In the genomic region with DNA sequence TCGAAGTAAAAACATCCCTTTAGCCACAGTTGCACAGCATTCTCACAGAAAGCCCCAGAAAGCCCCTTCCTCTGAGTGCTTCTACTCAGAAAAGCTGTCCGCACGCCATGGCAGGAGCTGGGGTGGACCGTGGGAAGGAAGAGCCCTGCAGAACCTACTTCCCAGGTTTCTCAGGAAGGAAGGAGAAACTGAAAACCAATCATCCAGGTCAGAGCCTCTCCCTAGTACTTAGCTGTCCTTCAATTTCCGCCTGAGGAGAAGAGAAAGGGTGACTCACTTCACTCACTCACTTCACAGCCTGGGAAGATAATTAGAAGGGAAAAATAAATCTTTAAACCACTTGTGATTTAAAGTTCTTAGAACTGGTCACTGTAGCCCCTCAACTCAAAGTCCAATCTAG, we compare ENCODE assay signal across 25 mouse cellular contexts. TPM values are rescaled to one million over a fixed set of nuclear protein-coding genes. Genes with fewer than 3 reads are reported as not detected.
A peak's percentile ranks its signal among the peaks of the same experiment; 100 is the strongest.
DNase-seq lines count a peak whose midpoint lies in the region; ATAC-seq and TF ChIP-seq lines count a peak whose summit lies in the region.
"Had no signal": no experiment of that assay in that cellular context is flagged by ENCODE, and none has a peak within 500 bp of the region (broad histone marks: within the 10 kb centered on the region; RNA-seq: fewer than 3 reads in every experiment).

No protein-coding gene starts in this region.

- TF ChIP-seq EP300 in stomach, postnatal 0 days (optimal IDR thresholded peaks at IDR 0.05) = no peak

- no peaks in the 10 kb centered on the region for H3K27me3 ChIP-seq in forebrain, embryonic 13.5 days
- no peaks in the 10 kb centered on the region for H3K27me3 ChIP-seq in forebrain, embryonic 16.5 days (replicated peaks; ENCODE audit: control insufficient read depth, insufficient read depth, low read length)
- H3K27me3 ChIP-seq in kidney, postnatal 0 days (ENCODE audit: insufficient read depth, low read length) = no peaks in the 10 kb centered on the region
- no peaks in the 10 kb centered on the region for H3K27me3 ChIP-seq in intestine, embryonic 15.5 days (replicated peaks)
- H3K27me3 ChIP-seq in stomach, postnatal 0 days (ENCODE audit: control insufficient read depth, insufficient read depth, low read length) = no peaks in the 10 kb centered on the region
- H3K27me3 ChIP-seq: CH12.LX; embryonic facial prominence, embryonic 13.5 days; heart, embryonic 13.5 days had no signal

- peaks cover 53% of the 10 kb centered on the region for H3K36me3 ChIP-seq in forebrain, embryonic 13.5 days (ENCODE audit: poor library complexity, severe bottlenecking)
- H3K36me3 ChIP-seq in forebrain, embryonic 16.5 days (ENCODE audit: control insufficient read depth, insufficient read depth) = peaks cover 5% of the 10 kb centered on the region; the same call in 1 of the 2 replicates
- peaks cover 15% of the 10 kb centered on the region for H3K36me3 ChIP-seq in kidney, postnatal 0 days (ENCODE audit: insufficient read depth, low read length)
- H3K36me3 ChIP-seq in intestine, embryonic 15.5 days = peaks cover 2% of the 10 kb centered on the region; the same call in 1 of the 2 replicates
- H3K36me3 ChIP-seq in stomach, postnatal 0 days (ENCODE audit: control insufficient read depth, insufficient read depth, low read length) = no peaks in the 10 kb centered on the region

- H3K9me3 ChIP-seq in forebrain, embryonic 13.5 days (replicated peaks) = no peaks in the 10 kb centered on the region
- H3K9me3 ChIP-seq in forebrain, embryonic 16.5 days (ENCODE audit: control insufficient read depth, low read length) = no peaks in the 10 kb centered on the region
- H3K9me3 ChIP-seq in kidney, postnatal 0 days (replicated peaks; ENCODE audit: low read length) = no peaks in the 10 kb centered on the region
- no peaks in the 10 kb centered on the region for H3K9me3 ChIP-seq in intestine, embryonic 15.5 days
- no peaks in the 10 kb centered on the region for H3K9me3 ChIP-seq in stomach, postnatal 0 days (ENCODE audit: control insufficient read depth, low read length)
- H3K9me3 ChIP-seq: embryonic facial prominence, embryonic 13.5 days; heart, embryonic 13.5 days had no signal

- H3K4me1 ChIP-seq in forebrain, embryonic 13.5 days = peaks cover 25% of the 10 kb centered on the region
- H3K4me1 ChIP-seq in forebrain, embryonic 16.5 days (replicated peaks; ENCODE audit: control insufficient read depth, insufficient read depth, low read length) = peaks cover 13% of the 10 kb centered on the region
- H3K4me1 ChIP-seq in kidney, postnatal 0 days (replicated peaks; ENCODE audit: insufficient read depth, low read length) = no peaks in the 10 kb centered on the region
- 0 out of 2 replicates have a peak, but pooled peaks cover 2% of the 10 kb centered on the region for H3K4me1 ChIP-seq in intestine, embryonic 15.5 days (replicated peaks)
- no peaks in the 10 kb centered on the region for H3K4me1 ChIP-seq in stomach, postnatal 0 days (replicated peaks; ENCODE audit: control insufficient read depth, insufficient read depth)

- peak; percentile 39 for DNase-seq in kidney, postnatal 0 days (ENCODE audit: low spot score)
- DNase-seq in kidney, postnatal 36 days = no peak
- no peak for DNase-seq in stomach, postnatal 0 days (ENCODE audit: low spot score)
- DNase-seq in embryo, embryonic 9.5 days (ENCODE audit: extremely low spot score) = no peak
- DNase-seq: adrenal gland, adult 2 months; cerebellum, adult 9-11 months; forebrain, postnatal 0 days; kidney, adult 8-10 months; lung, embryonic 14.5 days; right cerebral cortex, postnatal 25 days; thymus, postnatal 25 days had no signal

- TF ChIP-seq CTCF in kidney, postnatal 0 days (IDR thresholded peaks at IDR 0.05; ENCODE audit: low read depth) = no peak
- no peak for TF ChIP-seq CTCF in stomach, postnatal 0 days (IDR thresholded peaks at IDR 0.05; ENCODE audit: low read depth)

- no peak overlapping the region for H3K4me3 ChIP-seq in forebrain, embryonic 13.5 days
- H3K4me3 ChIP-seq in forebrain, embryonic 16.5 days (replicated peaks; ENCODE audit: low read length) = no peak overlapping the region
- no peak overlapping the region for H3K4me3 ChIP-seq in kidney, postnatal 0 days (replicated peaks; ENCODE audit: low read depth, low read length)
- no peak overlapping the region for H3K4me3 ChIP-seq in intestine, embryonic 15.5 days (replicated peaks)
- H3K4me3 ChIP-seq in stomach, postnatal 0 days (ENCODE audit: low read depth, low read length) = no peak overlapping the region
- H3K4me3 ChIP-seq: embryonic facial prominence, embryonic 13.5 days; heart, embryonic 13.5 days; layer of hippocampus, adult 2 months had no signal

- H3K27ac ChIP-seq in forebrain, embryonic 13.5 days = no peak overlapping the region
- H3K27ac ChIP-seq in forebrain, embryonic 16.5 days (ENCODE audit: low read length) = no peak overlapping the region
- H3K27ac ChIP-seq in kidney, postnatal 0 days = peak overlapping the region; percentile 70
- peak overlapping the region; percentile 54; the same call in 1 of the 2 replicates for H3K27ac ChIP-seq in intestine, embryonic 15.5 days
- peak overlapping the region; percentile 77 for H3K27ac ChIP-seq in stomach, postnatal 0 days (replicated peaks)
- H3K27ac ChIP-seq: embryonic facial prominence, embryonic 13.5 days; heart, embryonic 13.5 days; layer of hippocampus, adult 2 months; macrophage had no signal

- 68% methylated on average over 5 of the region's 5 CpGs for WGBS in forebrain, embryonic 13.5 days
- WGBS in forebrain, embryonic 16.5 days = 73% methylated on average over 5 of the region's 5 CpGs
- 53% methylated on average over 5 of the region's 5 CpGs for WGBS in kidney, postnatal 0 days
- 78% methylated on average over 5 of the region's 5 CpGs for WGBS in intestine, embryonic 15.5 days
- 75% methylated on average over 5 of the region's 5 CpGs for WGBS in stomach, postnatal 0 days

- no peak overlapping the region for H3K4me2 ChIP-seq in forebrain, embryonic 13.5 days
- H3K4me2 ChIP-seq in forebrain, embryonic 16.5 days (ENCODE audit: low read length) = no peak overlapping the region
- H3K4me2 ChIP-seq in kidney, postnatal 0 days (ENCODE audit: low read length) = 0 out of 2 replicates have a peak overlapping the region, but pooled peaks have one; percentile 15
- no peak overlapping the region for H3K4me2 ChIP-seq in intestine, embryonic 15.5 days (replicated peaks)
- H3K4me2 ChIP-seq in stomach, postnatal 0 days (replicated peaks; ENCODE audit: low read depth) = no peak overlapping the region
- H3K4me2 ChIP-seq: embryonic facial prominence, embryonic 13.5 days; heart, embryonic 13.5 days; lung, embryonic 14.5 days; midbrain, embryonic 11.5 days had no signal

- H3K9ac ChIP-seq in forebrain, embryonic 13.5 days = 0 out of 2 replicates have a peak overlapping the region, but pooled peaks have one; percentile 12
- H3K9ac ChIP-seq in forebrain, embryonic 16.5 days (replicated peaks; ENCODE audit: low read depth, low read length) = no peak overlapping the region
- no peak overlapping the region for H3K9ac ChIP-seq in kidney, postnatal 0 days (ENCODE audit: low read depth, low read length)
- H3K9ac ChIP-seq in intestine, embryonic 15.5 days = no peak overlapping the region
- no peak overlapping the region for H3K9ac ChIP-seq in stomach, postnatal 0 days (ENCODE audit: low read length)
- H3K9ac ChIP-seq: embryonic facial prominence, embryonic 13.5 days; forebrain, postnatal 0 days; heart, embryonic 13.5 days; lung, embryonic 14.5 days had no signal

- ATAC-seq in forebrain, embryonic 13.5 days = no peak
- no peak for ATAC-seq in forebrain, embryonic 16.5 days
- ATAC-seq in kidney, postnatal 0 days (replicated peaks; ENCODE audit: low FRiP score, low read depth) = peak; percentile 66; the same call in 1 of the 2 replicates
- peak; percentile 59; the same call in 1 of the 2 replicates for ATAC-seq in intestine, embryonic 15.5 days
- peak; percentile 88 for ATAC-seq in stomach, postnatal 0 days (ENCODE audit: low FRiP score, low TSS enrichment)
- ATAC-seq: forebrain, postnatal 0 days; hindbrain, embryonic 16.5 days had no signal

RNA-seq across cellular contexts. Expression of gene Zdhhc5, which starts 10.7 kb away (rescaled TPM):
- 16.5 and 17.7 TPM in 2 replicates for polyA plus RNA-seq in forebrain, embryonic 13.5 days (2015; fragmentation: Nextera tagmentation; extraction: Ambion mirVana)
- 19.4 and 20.1 TPM in 2 replicates for polyA plus RNA-seq in forebrain, embryonic 16.5 days (2015; fragmentation: Nextera tagmentation; extraction: Ambion mirVana)
- 25.9 and 29.2 TPM in 2 replicates for polyA plus RNA-seq in kidney, postnatal 0 days (2015; fragmentation: Nextera tagmentation; extraction: Ambion mirVana)
- polyA plus RNA-seq in intestine, embryonic 15.5 days (2015; fragmentation: Nextera tagmentation; extraction: Ambion mirVana) = 24.6 and 26.5 TPM in 2 replicates
- 24.1 and 29.7 TPM in 2 replicates for polyA plus RNA-seq in stomach, postnatal 0 days (2015; fragmentation: Nextera tagmentation; extraction: Ambion mirVana)

RNA-seq across cellular contexts. Expression of gene Clp1, which starts 22.8 kb away (rescaled TPM):
- polyA plus RNA-seq in forebrain, embryonic 13.5 days (2015; fragmentation: Nextera tagmentation; extraction: Ambion mirVana) = 35.9 and 36.1 TPM in 2 replicates
- 28.1 and 28.8 TPM in 2 replicates for polyA plus RNA-seq in forebrain, embryonic 16.5 days (2015; fragmentation: Nextera tagmentation; extraction: Ambion mirVana)
- 24.5 and 26.0 TPM in 2 replicates for polyA plus RNA-seq in kidney, postnatal 0 days (2015; fragmentation: Nextera tagmentation; extraction: Ambion mirVana)
- polyA plus RNA-seq in intestine, embryonic 15.5 days (2015; fragmentation: Nextera tagmentation; extraction: Ambion mirVana) = 26.3 and 26.7 TPM in 2 replicates
- 16.3 and 16.5 TPM in 2 replicates for polyA plus RNA-seq in stomach, postnatal 0 days (2015; fragmentation: Nextera tagmentation; extraction: Ambion mirVana)

RNA-seq across cellular contexts. Expression of gene Tmx2, which starts 25.4 kb away (rescaled TPM):
- polyA plus RNA-seq in forebrain, embryonic 13.5 days (2015; fragmentation: Nextera tagmentation; extraction: Ambion mirVana) = 179 and 199 TPM in 2 replicates
- 212 and 231 TPM in 2 replicates for polyA plus RNA-seq in forebrain, embryonic 16.5 days (2015; fragmentation: Nextera tagmentation; extraction: Ambion mirVana)
- 189 and 199 TPM in 2 replicates for polyA plus RNA-seq in kidney, postnatal 0 days (2015; fragmentation: Nextera tagmentation; extraction: Ambion mirVana)
- polyA plus RNA-seq in intestine, embryonic 15.5 days (2015; fragmentation: Nextera tagmentation; extraction: Ambion mirVana) = 140 and 144 TPM in 2 replicates
- 80.9 and 86.0 TPM in 2 replicates for polyA plus RNA-seq in stomach, postnatal 0 days (2015; fragmentation: Nextera tagmentation; extraction: Ambion mirVana)

RNA-seq across cellular contexts. Expression of gene Med19, which starts 26.1 kb away (rescaled TPM):
- polyA plus RNA-seq in forebrain, embryonic 13.5 days (2015; fragmentation: Nextera tagmentation; extraction: Ambion mirVana) = 54.6 and 56.2 TPM in 2 replicates
- polyA plus RNA-seq in forebrain, embryonic 16.5 days (2015; fragmentation: Nextera tagmentation; extraction: Ambion mirVana) = 53.8 and 54.3 TPM in 2 replicates
- 33.3 and 34.6 TPM in 2 replicates for polyA plus RNA-seq in kidney, postnatal 0 days (2015; fragmentation: Nextera tagmentation; extraction: Ambion mirVana)
- polyA plus RNA-seq in intestine, embryonic 15.5 days (2015; fragmentation: Nextera tagmentation; extraction: Ambion mirVana) = 32.5 and 34.7 TPM in 2 replicates
- polyA plus RNA-seq in stomach, postnatal 0 days (2015; fragmentation: Nextera tagmentation; extraction: Ambion mirVana) = 18.1 and 18.2 TPM in 2 replicates

RNA-seq across cellular contexts. Expression of gene Gm28635, which starts 26.5 kb away (rescaled TPM):
- polyA plus RNA-seq in forebrain, embryonic 13.5 days (2015; fragmentation: Nextera tagmentation; extraction: Ambion mirVana) = not detected in 2 replicates
- not detected in 2 replicates for polyA plus RNA-seq in forebrain, embryonic 16.5 days (2015; fragmentation: Nextera tagmentation; extraction: Ambion mirVana)
- polyA plus RNA-seq in kidney, postnatal 0 days (2015; fragmentation: Nextera tagmentation; extraction: Ambion mirVana) = not detected in 2 replicates
- polyA plus RNA-seq in intestine, embryonic 15.5 days (2015; fragmentation: Nextera tagmentation; extraction: Ambion mirVana) = not detected in 2 replicates
- polyA plus RNA-seq in stomach, postnatal 0 days (2015; fragmentation: Nextera tagmentation; extraction: Ambion mirVana) = not detected in 2 replicates
- polyA plus RNA-seq: adrenal gland, adult 2 months; cortical plate, adult 2 months; embryonic facial prominence, embryonic 13.5 days; forebrain, postnatal 0 days; gonadal fat pad, adult 2 months; heart, embryonic 13.5 days; hindbrain, embryonic 16.5 days; liver, adult 2 months; lung, embryonic 14.5 days; macrophage; midbrain, embryonic 11.5 days; testis, adult 2 months had no signal

Comparison
In these comparisons a context has a peak if more than half of its experiments do, and no peak if none do; other contexts are left out.
1. ATAC-seq: peak in kidney, postnatal 0 days (single experiment), intestine, embryonic 15.5 days (single experiment) and stomach, postnatal 0 days (single experiment); none in forebrain, embryonic 13.5 days (single experiment) and forebrain, embryonic 16.5 days (single experiment).
2. H3K27ac ChIP-seq: peak in kidney, postnatal 0 days (single experiment), intestine, embryonic 15.5 days (single experiment) and stomach, postnatal 0 days (single experiment); none in forebrain, embryonic 13.5 days (single experiment) and forebrain, embryonic 16.5 days (single experiment).